Mouse (Mus musculus) MEL (cell line): ENCODE measurements around the gene Cfap299. TPM values are rescaled to one million over a fixed set of nuclear protein-coding genes. Genes with fewer than 3 reads are reported as not detected.

ENCODE experiments used
- DNase-seq: peaks from one replicate; pipeline ENCODE4 v3.0.0; 2011; ENCODE audit warnings: low read depth, low spot score
- H3K27ac ChIP-seq: 2 replicates; pipeline ENCODE4 v1.5.1; 2012; ENCODE audit warnings: low read depth, mild to moderate bottlenecking, control low read depth, low read length, moderate library complexity; ENCODE audit not compliant: control insufficient read depth
- H3K27me3 ChIP-seq, 2 experiments: fragments of 150-350 bp in 1 of 2; sonication (generic) in 1 of 2; 2 replicates each; pipeline ENCODE4 v1.6.1; 2012; ENCODE audit warnings: low read length in 2 of 2, mild to moderate bottlenecking in 2 of 2, improper control_type of control experiment in 1 of 2, moderate library complexity in 1 of 2; ENCODE audit not compliant: insufficient read depth in 2 of 2, control insufficient read depth in 1 of 2
- H3K36me3 ChIP-seq, 2 experiments: 2 replicates each; pipeline ENCODE4 v1.6.1; 2012 to 2014; ENCODE audit warnings: low read length in 2 of 2, improper control_type of control experiment in 1 of 2, inconsistent platforms in 1 of 2, mild to moderate bottlenecking in 1 of 2; ENCODE audit not compliant: insufficient read depth in 2 of 2, control insufficient read depth in 1 of 2
- H3K4me1 ChIP-seq, 2 experiments: fragments of 150-350 bp in 1 of 2; sonication (generic) in 1 of 2; 2 replicates each; pipeline ENCODE4 v1.6.1; 2012; ENCODE audit warnings: low read length in 2 of 2, improper control_type of control experiment in 1 of 2, mild to moderate bottlenecking in 1 of 2; ENCODE audit not compliant: insufficient read depth in 2 of 2, control insufficient read depth in 1 of 2
- H3K4me3 ChIP-seq, 2 experiments: fragments of 150-350 bp in 1 of 2; sonication (generic) in 1 of 2; 2 replicates each; pipeline ENCODE4 v1.5.1; 2012; ENCODE audit warnings: low read depth in 2 of 2, low read length in 2 of 2, mild to moderate bottlenecking in 2 of 2, moderate library complexity in 2 of 2, control low read depth in 1 of 2, improper control_type of control experiment in 1 of 2; ENCODE audit not compliant: control insufficient read depth in 1 of 2, insufficient read depth in 1 of 2
- H3K79me2 ChIP-seq: 2 replicates; pipeline ENCODE4 v1.6.1; 2012; ENCODE audit warnings: mild to moderate bottlenecking, low read length, moderate library complexity; ENCODE audit not compliant: control insufficient read depth, poor library complexity, insufficient read depth
- H3K9ac ChIP-seq: 2 replicates; pipeline ENCODE4 v1.6.1; 2012; ENCODE audit warnings: low read depth, mild to moderate bottlenecking, control low read depth, low read length, moderate library complexity; ENCODE audit not compliant: control insufficient read depth, poor library complexity, severe bottlenecking
- H3K9me3 ChIP-seq: fragments of 150-350 bp; sonication (generic); replicated peaks from 2 replicates; pipeline ENCODE4 v1.6.1; 2012; ENCODE audit warnings: mild to moderate bottlenecking, low read length, improper control_type of control experiment, moderate library complexity; ENCODE audit not compliant: insufficient read depth
- BHLHE40 ChIP-seq: IDR thresholded peaks from 2 replicates; pipeline ENCODE4 v1.6.1; 2012; ENCODE audit warnings: low read depth, mild to moderate bottlenecking, inconsistent platforms, low read length, improper control_type of control experiment, borderline replicate concordance
- CHD1 ChIP-seq: IDR thresholded peaks from 2 replicates; pipeline ENCODE4 v1.6.1; 2012; ENCODE audit warnings: low read depth, mild to moderate bottlenecking, inconsistent platforms, low read length, improper control_type of control experiment
- CHD2 ChIP-seq: IDR thresholded peaks from 2 replicates; pipeline ENCODE4 v1.6.1; 2011; ENCODE audit warnings: low read length, improper control_type of control experiment
- CTCF ChIP-seq, 3 experiments: IDR thresholded peaks in 2 of 3; conservative IDR thresholded peaks in 1 of 3; 2 replicates each; pipeline ENCODE4 v1.5.1; 2011 to 2012; ENCODE audit warnings: low read length in 3 of 3, low read depth in 2 of 3, mild to moderate bottlenecking in 2 of 3, improper control_type of control experiment in 1 of 3, inconsistent platforms in 1 of 3, mixed read lengths in 1 of 3, moderate library complexity in 1 of 3; ENCODE audit not compliant: control insufficient read depth in 1 of 3, insufficient read depth in 1 of 3, poor library complexity in 1 of 3, severe bottlenecking in 1 of 3
- E2F4 ChIP-seq: IDR thresholded peaks from 2 replicates; pipeline ENCODE4 v1.6.1; 2011; ENCODE audit warnings: low read depth, low read length, improper control_type of control experiment, borderline replicate concordance
- GATA1 ChIP-seq: IDR thresholded peaks from 2 replicates; pipeline ENCODE4 v1.6.1; 2011; ENCODE audit warnings: low read depth, low read length, improper control_type of control experiment
- HCFC1 ChIP-seq: IDR thresholded peaks from 2 replicates; pipeline ENCODE4 v1.6.1; 2012; ENCODE audit warnings: low read depth, mild to moderate bottlenecking, inconsistent platforms, low read length, improper control_type of control experiment, moderate library complexity
- JUND ChIP-seq: IDR thresholded peaks from 2 replicates; pipeline ENCODE4 v1.6.1; 2011; ENCODE audit warnings: low read depth, mild to moderate bottlenecking, improper control_type of control experiment, low read length
- KAT2A ChIP-seq: conservative IDR thresholded peaks from 2 replicates; pipeline ENCODE4 v1.6.1; 2012; ENCODE audit warnings: low read depth, low read length, improper control_type of control experiment, inconsistent platforms
- MAZ ChIP-seq: IDR thresholded peaks from 2 replicates; pipeline ENCODE4 v1.6.1; 2012; ENCODE audit warnings: low read depth, mild to moderate bottlenecking, inconsistent platforms, low read length, improper control_type of control experiment
- MEF2A ChIP-seq: IDR thresholded peaks from 2 replicates; pipeline ENCODE4 v1.6.1; 2014; ENCODE audit warnings: low read depth, mild to moderate bottlenecking, inconsistent platforms, low read length, improper control_type of control experiment; ENCODE audit not compliant: poor library complexity, insufficient replicate concordance, severe bottlenecking; ENCODE audit errors: extremely low read depth
- MXI1 ChIP-seq: IDR thresholded peaks from 2 replicates; pipeline ENCODE4 v1.6.1; 2011; ENCODE audit warnings: mild to moderate bottlenecking, low read depth, low read length, improper control_type of control experiment
- MYC ChIP-seq: IDR thresholded peaks from 2 replicates; pipeline ENCODE4 v1.6.1; 2011; ENCODE audit warnings: low read depth, mild to moderate bottlenecking, low read length, improper control_type of control experiment, moderate library complexity
- NELFE ChIP-seq: IDR thresholded peaks from 2 replicates; pipeline ENCODE4 v1.6.1; 2011; ENCODE audit warnings: low read depth, low read length, improper control_type of control experiment
- NRF1 ChIP-seq: IDR thresholded peaks from 2 replicates; pipeline ENCODE4 v1.6.1; 2014; ENCODE audit warnings: low read depth, mild to moderate bottlenecking, inconsistent platforms, low read length, improper control_type of control experiment, moderate library complexity; ENCODE audit not compliant: poor library complexity, insufficient read depth, severe bottlenecking
- POLR2A ChIP-seq, 2 experiments: IDR thresholded peaks; 2 replicates each; pipeline ENCODE4 v1.6.1; 2011 to 2012; ENCODE audit warnings: low read length in 2 of 2, mild to moderate bottlenecking in 2 of 2, control low read depth in 1 of 2, improper control_type of control experiment in 1 of 2, low read depth in 1 of 2, moderate library complexity in 1 of 2; ENCODE audit not compliant: control insufficient read depth in 1 of 2, insufficient read depth in 1 of 2, poor library complexity in 1 of 2
- POLR2AphosphoS5 ChIP-seq: IDR thresholded peaks from 2 replicates; pipeline ENCODE4 v1.6.1; 2012; ENCODE audit warnings: low read depth, borderline replicate concordance, mild to moderate bottlenecking, inconsistent platforms, low read length, moderate library complexity, mixed read lengths
- RAD21 ChIP-seq: IDR thresholded peaks from 2 replicates; pipeline ENCODE4 v1.6.1; 2011; ENCODE audit warnings: mild to moderate bottlenecking, low read depth, low read length, improper control_type of control experiment
- RCOR1 ChIP-seq: IDR thresholded peaks from 2 replicates; pipeline ENCODE4 v1.6.1; 2012; ENCODE audit warnings: low read depth, mild to moderate bottlenecking, inconsistent platforms, low read length, improper control_type of control experiment
- TAL1 ChIP-seq: IDR thresholded peaks from 2 replicates; pipeline ENCODE4 v1.6.1; 2012; ENCODE audit warnings: mild to moderate bottlenecking, inconsistent platforms, low read length, moderate library complexity, mixed read lengths
- TCF12 ChIP-seq: IDR thresholded peaks from 2 replicates; pipeline ENCODE4 v1.6.1; 2014; ENCODE audit warnings: low read depth, mild to moderate bottlenecking, inconsistent platforms, low read length, improper control_type of control experiment, moderate library complexity
- ZKSCAN1 ChIP-seq: IDR thresholded peaks from 2 replicates; pipeline ENCODE4 v1.6.1; 2012; ENCODE audit warnings: low read depth, mild to moderate bottlenecking, inconsistent platforms, low read length, improper control_type of control experiment, moderate library complexity
- ZMIZ1 ChIP-seq: IDR thresholded peaks from 2 replicates; pipeline ENCODE4 v1.6.1; 2012; ENCODE audit warnings: low read depth, mild to moderate bottlenecking, inconsistent platforms, low read length, improper control_type of control experiment, moderate library complexity
- polyA plus RNA-seq, 2 experiments: library from polyadenylated mRNA; stranded (reverse) in 1 of 2; unstranded in 1 of 2; fragments of >175 nt in 1 of 2; fragments of >200 nt in 1 of 2; gene quantifications; 2 replicates each; pipeline versions ENCODE4 v1.2.1 to v1.2.4; 2012; ENCODE audit warnings: low replicate concordance in 2 of 2, low read depth in 1 of 2; ENCODE audit not compliant: insufficient read length in 2 of 2, insufficient read depth in 1 of 2, missing spikeins in 1 of 2
- total RNA-seq: library from RNA; depleted of rRNA; stranded (reverse); fragments of 300-350 nt; gene quantifications from 2 replicates; pipeline ENCODE4 v1.2.3, GENCODE M21; 2012

Cfap299 gene
- total and polyA plus RNA-seq, 3 experiments: not detected

DNA sequence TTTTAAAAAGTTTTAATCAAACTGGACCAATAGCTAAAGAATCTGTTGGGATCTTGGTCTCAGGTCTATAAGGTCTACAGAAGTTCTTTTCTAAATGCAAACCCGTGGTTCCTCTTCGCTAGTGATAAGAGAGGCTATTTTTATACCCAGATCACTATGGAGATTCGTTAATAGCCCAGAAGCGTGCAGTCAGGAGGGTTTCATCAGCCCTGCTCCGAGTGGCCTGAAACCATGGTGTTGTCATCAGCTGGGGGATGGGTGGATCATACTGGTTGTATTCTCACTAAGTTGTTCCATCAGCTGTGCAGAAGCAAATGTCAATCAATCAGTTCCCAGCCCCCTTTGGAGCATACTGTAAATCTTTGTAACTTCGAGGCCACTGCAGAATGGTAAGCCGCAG lies 193.9 kb downstream of the Cfap299 start:
- H3K9ac ChIP-seq: no peak overlapping the region
- H3K27ac ChIP-seq: no peak overlapping the region
- H3K36me3 ChIP-seq: no peaks in the 10 kb centered on the region
- H3K4me3 ChIP-seq: no peak overlapping the region
- no peaks in the 10 kb centered on the region for H3K4me1 ChIP-seq
- no peaks in the 10 kb centered on the region for H3K27me3 ChIP-seq
- H3K79me2 ChIP-seq: no peaks in the 10 kb centered on the region
- no peaks in the 10 kb centered on the region for H3K9me3 ChIP-seq
- no peak for DNase-seq
- no peak for TF ChIP-seq MEF2A
- TF ChIP-seq TCF12: no peak
- TF ChIP-seq CTCF (IDR thresholded peaks at IDR 0.05 in 2 of 3, conservative IDR thresholded peaks at IDR 0.05 in 1 of 3; ENCODE audit: control insufficient read depth in 1 of 3, insufficient read depth in 1 of 3, low read depth in 2 of 3, low read length in 3 of 3, poor library complexity in 1 of 3, severe bottlenecking in 1 of 3): no peak
- TF ChIP-seq TAL1: no peak
- TF ChIP-seq KAT2A: no peak
- no peak for TF ChIP-seq ZMIZ1
- no peak for TF ChIP-seq NRF1
- TF ChIP-seq E2F4: no peak
- TF ChIP-seq ZKSCAN1: no peak
- TF ChIP-seq JUND: no peak
- TF ChIP-seq HCFC1: no peak
- TF ChIP-seq RAD21: no peak
- no peak for TF ChIP-seq MAZ
- TF ChIP-seq RCOR1: no peak
- no peak for TF ChIP-seq BHLHE40
- no peak for TF ChIP-seq CHD1

DNA sequence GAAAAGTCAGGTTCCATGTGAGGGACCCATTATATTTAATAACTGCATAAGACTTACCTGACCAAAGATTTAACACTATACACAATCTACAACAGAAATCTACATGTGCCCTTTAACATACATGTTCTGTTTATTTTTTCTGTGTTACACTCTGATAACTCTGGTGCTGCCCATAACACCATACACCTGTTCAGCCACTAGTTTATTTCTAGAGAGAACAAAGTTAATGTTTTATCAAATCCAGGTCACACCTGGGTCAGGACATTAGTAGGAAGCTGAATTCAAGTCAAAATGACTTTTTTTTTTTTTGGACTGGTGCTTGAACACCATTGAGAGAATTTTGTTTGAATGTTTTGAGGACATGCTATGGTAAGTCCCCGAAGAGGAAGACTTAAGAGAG lies 194.7 kb downstream of the Cfap299 start:
- no peaks in the 10 kb centered on the region for H3K27me3 ChIP-seq
- H3K9me3 ChIP-seq: no peaks in the 10 kb centered on the region
- no peak for TF ChIP-seq CTCF (IDR thresholded peaks at IDR 0.05 in 2 of 3, conservative IDR thresholded peaks at IDR 0.05 in 1 of 3; ENCODE audit: control insufficient read depth in 1 of 3, insufficient read depth in 1 of 3, low read depth in 2 of 3, low read length in 3 of 3, poor library complexity in 1 of 3, severe bottlenecking in 1 of 3)
- TF ChIP-seq NRF1: no peak
- TF ChIP-seq ZMIZ1: no peak
- TF ChIP-seq POLR2AphosphoS5: no peak
- no peak for TF ChIP-seq POLR2A (IDR thresholded peaks at IDR 0.05; ENCODE audit: control insufficient read depth in 1 of 2, insufficient read depth in 1 of 2, low read depth in 1 of 2, low read length in 2 of 2, poor library complexity in 1 of 2)
- no peak for TF ChIP-seq NELFE
- TF ChIP-seq HCFC1: no peak
- TF ChIP-seq MXI1: no peak
- TF ChIP-seq MYC: no peak
- no peak for TF ChIP-seq GATA1
- TF ChIP-seq CHD2: no peak
- TF ChIP-seq RCOR1: no peak
- TF ChIP-seq MAZ: no peak
- no peak overlapping the region for H3K4me3 ChIP-seq
- no peak for DNase-seq
- no peaks in the 10 kb centered on the region for H3K79me2 ChIP-seq
- H3K9ac ChIP-seq: no peak overlapping the region
- H3K4me1 ChIP-seq: no peaks in the 10 kb centered on the region
- H3K36me3 ChIP-seq: no peaks in the 10 kb centered on the region
- H3K27ac ChIP-seq: no peak overlapping the region
